Mouse (Mus musculus): ENCODE data around the gene Smim11.
A peak's percentile ranks its signal among the peaks of the same experiment; 100 is the strongest.

Smim11 gene

GRCm38 (mm10) chr16:92300649-92301411 is at the start of gene Smim11:
Gene Smim11, plus strand, starts transcription at chr16:92301286.
- DNase-seq: peak; percentile 96

GRCm38 (mm10) chr16:92254316-92254715 is 46.8 kb upstream of the Smim11 start:
- no peak for DNase-seq

GRCm38 (mm10) chr16:92267861-92268260 is 33.2 kb upstream of the Smim11 start:
- DNase-seq: no peak

- no peak for DNase-seq
These were observed 26.6 kb upstream of the Smim11 start for GRCm38 (mm10) chr16:92274516-92274915.

- no peak for DNase-seq
These were observed 25.6 kb upstream of the Smim11 start for GRCm38 (mm10) chr16:92275526-92275925.

GRCm38 (mm10) chr16:92282671-92283070 is 18.4 kb upstream of the Smim11 start:
- DNase-seq: no peak

- no peak for DNase-seq
These were observed 16.0 kb upstream of the Smim11 start for GRCm38 (mm10) chr16:92285068-92285467.

GRCm38 (mm10) chr16:92286609-92287008 is 14.5 kb upstream of the Smim11 start:
- DNase-seq: peak; percentile 70

- DNase-seq: no peak
These were observed 12.3 kb upstream of the Smim11 start for GRCm38 (mm10) chr16:92288778-92289177.

- no peak for DNase-seq
These were observed 11.0 kb upstream of the Smim11 start for GRCm38 (mm10) chr16:92290045-92290444.

GRCm38 (mm10) chr16:92292101-92292500 is 9.0 kb upstream of the Smim11 start, which contains the start of gene Kcne2:
Gene Kcne2, plus strand, starts transcription at chr16:92292389.
- DNase-seq: no peak

- DNase-seq: no peak
These were observed 6.7 kb upstream of the Smim11 start for GRCm38 (mm10) chr16:92294267-92294970.

- no peak for DNase-seq
These were observed 5.8 kb upstream of the Smim11 start for GRCm38 (mm10) chr16:92295328-92295727.

GRCm38 (mm10) chr16:92301412-92301806 is 323 bp downstream of the Smim11 start:
- peak; percentile 72 for DNase-seq

GRCm38 (mm10) chr16:92301989-92302388 is 903 bp downstream of the Smim11 start:
- DNase-seq: no peak

- peak; percentile 56 for DNase-seq
These were observed 1.4 kb downstream of the Smim11 start for GRCm38 (mm10) chr16:92302506-92302905.

GRCm38 (mm10) chr16:92305519-92305918 is 4.4 kb downstream of the Smim11 start:
- no peak for DNase-seq

GRCm38 (mm10) chr16:92307947-92308346 is 6.9 kb downstream of the Smim11 start:
- DNase-seq: no peak

GRCm38 (mm10) chr16:92309126-92309525 is 8.0 kb downstream of the Smim11 start:
- no peak for DNase-seq

GRCm38 (mm10) chr16:92313953-92314741 is 13.1 kb downstream of the Smim11 start:
- DNase-seq: peak; percentile 54

- DNase-seq: no peak
These were observed 15.1 kb downstream of the Smim11 start for GRCm38 (mm10) chr16:92316049-92316738.

GRCm38 (mm10) chr16:92319353-92320109 is 18.4 kb downstream of the Smim11 start:
- DNase-seq: no peak

Measured in cerebellum, adult 11-12 months (tissue).